Mouse (Mus musculus): ENCODE data around the gene Zc3hc1. TPM values are rescaled to one million over a fixed set of nuclear protein-coding genes. Genes with fewer than 3 reads are reported as not detected.

Gene Zc3hc1
- total RNA-seq, 4 experiments from 2014 or later, result 14.5 to 18.4 (median 16.6) TPM

GRCm38 (mm10) chr6:30321002-30321401 lies 69.8 kb downstream of the Zc3hc1 start:
- no peak for DNase-seq (ENCODE audit: low spot score)

- DNase-seq (ENCODE audit: low spot score), result no peak
These were observed 71.6 kb downstream of the Zc3hc1 start for GRCm38 (mm10) chr6:30319216-30319615.

Other genes starting within 250 kb of the Zc3hc1 start
- gene Ube2h, start 86.5 kb downstream of the Zc3hc1 start, total RNA-seq (2022), result 10 to 100 TPM; 59.8 to 73.0 (median 62.5) TPM
- gene Klhdc10, start 10.8 kb upstream of the Zc3hc1 start, total RNA-seq (2022), result 10 to 100 TPM; 45.4 to 55.7 (median 50.9) TPM
- 10 to 100 TPM in 2 of 4 experiments, 1 to 10 TPM in 2; 7.3 to 12.4 (median 9.5) TPM for gene Tmem209, start 118.8 kb upstream of the Zc3hc1 start, total RNA-seq (2022)
- under 1 TPM in 1 of 4 experiments, not detected in 3; 0.40 TPM for gene Ssmem1, start 118.8 kb upstream of the Zc3hc1 start, total RNA-seq (2022)
- gene Cpa2, start 150.6 kb upstream of the Zc3hc1 start, total RNA-seq (2022), result under 1 TPM in 1 of 4 experiments, not detected in 3; 0.31 TPM
- gene Cpa4, start 177.3 kb upstream of the Zc3hc1 start, total RNA-seq (2022), result not detected
- not detected for gene Cpa5, start 220.0 kb upstream of the Zc3hc1 start, total RNA-seq (2022)
- gene Cpa1, start 248.2 kb upstream of the Zc3hc1 start, total RNA-seq (2022), result under 1 TPM in 2 of 4 experiments, not detected in 2; 0.19 to 0.20 TPM

All from heart, adult 8-10 months (tissue).